Mouse (Mus musculus) urinary bladder, postnatal 25 days (tissue): ENCODE data around the gene Esr1.
"Not testable (repeated sequence)": the region's sequence is repeated elsewhere in the genome, so short reads cannot be mapped to it uniquely, and the experiment has no call there.

Experiments used
- DNase-seq: peaks from one replicate; pipeline ENCODE4 v3.0.0; 2022; ENCODE audit warnings: low spot score

Esr1 gene

DNA sequence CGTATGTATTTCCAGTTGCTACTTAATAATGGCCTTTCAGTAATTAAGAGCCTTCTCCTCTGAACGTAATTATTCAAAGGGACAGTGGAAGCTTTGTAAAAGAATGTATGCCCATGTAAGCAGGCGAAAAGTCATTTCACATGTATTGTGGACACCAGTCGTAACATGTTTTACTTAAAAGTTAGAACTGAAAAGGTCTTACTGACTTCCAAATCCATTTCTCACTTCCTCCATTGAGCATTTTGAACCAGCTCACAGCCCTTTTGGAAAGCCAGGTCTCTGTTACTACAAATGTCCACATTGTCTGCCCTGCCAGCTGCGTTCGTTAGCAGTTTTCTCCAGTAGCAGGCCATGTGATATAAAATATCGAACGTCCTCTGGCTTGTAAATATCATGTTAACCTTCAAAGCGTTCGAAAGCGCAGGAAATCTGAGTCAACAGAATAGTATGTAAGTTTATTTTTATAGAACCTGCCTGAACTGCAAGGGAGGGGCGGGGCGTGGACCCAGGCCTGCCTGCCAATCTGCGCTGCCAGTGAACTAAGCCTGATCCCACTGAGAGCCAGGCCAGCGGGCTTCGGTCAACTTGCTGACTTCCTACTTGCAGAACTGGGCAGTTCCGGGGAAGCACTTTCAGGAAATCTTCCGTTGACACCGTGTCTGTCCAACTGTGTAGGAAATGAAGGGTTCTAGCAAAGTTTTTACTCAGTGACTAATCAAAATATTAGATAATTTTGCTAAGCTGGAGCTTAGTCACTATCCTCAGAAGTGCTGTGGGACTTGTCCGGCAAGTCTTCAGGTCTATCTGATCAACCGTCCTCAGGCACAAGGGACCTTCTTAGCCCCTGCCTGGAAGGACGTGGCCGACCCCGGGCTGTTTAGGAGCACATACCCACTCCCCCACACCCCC lies 9.5 kb downstream of the Esr1 start:
- peak; percentile 73 for DNase-seq

DNA sequence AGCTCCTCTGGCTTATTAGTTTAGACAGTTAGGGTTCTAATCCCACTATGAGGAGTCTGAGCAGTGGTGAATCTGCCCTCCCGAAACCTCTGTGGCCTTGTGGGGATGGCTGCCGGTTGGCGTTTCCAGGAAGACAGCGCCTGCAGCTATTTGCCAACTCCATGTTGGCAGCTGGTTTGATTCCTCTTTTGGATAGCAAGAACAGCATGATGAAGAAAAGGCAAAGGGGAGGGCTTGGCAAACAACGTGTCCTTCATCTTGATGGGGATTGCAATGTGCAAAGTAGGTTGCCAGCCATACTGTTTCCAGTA lies 10.1 kb downstream of the Esr1 start:
- no peak for DNase-seq

DNA sequence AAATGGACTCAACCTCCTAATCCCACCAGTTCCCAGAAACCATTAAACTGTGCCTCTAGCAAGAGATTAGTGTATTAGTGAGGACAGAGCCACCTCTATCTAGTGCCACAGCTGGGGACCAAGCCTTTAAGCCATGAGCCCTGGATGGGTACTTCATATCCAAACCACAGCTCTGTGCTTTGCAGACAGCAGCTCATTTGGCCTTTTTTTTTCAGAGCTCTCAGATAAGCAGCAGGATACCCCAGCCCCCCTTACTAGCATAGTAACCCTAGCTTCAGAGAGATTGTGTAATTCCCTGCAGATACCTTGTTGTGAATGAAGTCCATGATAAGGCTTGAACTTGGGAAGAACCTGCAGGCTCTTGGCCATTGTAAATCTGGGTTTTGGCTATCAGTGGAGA lies 11.9 kb downstream of the Esr1 start:
- no peak for DNase-seq

DNA sequence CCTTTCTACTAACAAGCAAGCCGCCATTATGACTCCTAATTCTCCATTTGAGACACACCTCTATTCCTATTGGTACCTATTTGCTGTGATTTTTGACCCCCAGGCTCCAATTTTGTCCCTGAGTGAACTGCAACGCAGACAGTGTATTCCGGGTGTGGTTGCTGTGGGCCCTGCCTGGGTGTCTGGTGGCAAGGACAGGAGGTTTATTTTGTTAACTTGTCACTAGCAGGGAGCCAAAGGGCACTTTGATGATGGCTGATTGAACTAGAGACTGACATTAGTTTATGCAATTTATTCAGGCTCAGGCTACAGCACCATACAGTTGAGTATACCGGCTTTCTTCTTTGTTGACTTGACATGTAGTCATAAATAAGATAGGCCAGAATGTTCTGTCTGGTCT lies 13.2 kb downstream of the Esr1 start:
- no peak for DNase-seq

DNA sequence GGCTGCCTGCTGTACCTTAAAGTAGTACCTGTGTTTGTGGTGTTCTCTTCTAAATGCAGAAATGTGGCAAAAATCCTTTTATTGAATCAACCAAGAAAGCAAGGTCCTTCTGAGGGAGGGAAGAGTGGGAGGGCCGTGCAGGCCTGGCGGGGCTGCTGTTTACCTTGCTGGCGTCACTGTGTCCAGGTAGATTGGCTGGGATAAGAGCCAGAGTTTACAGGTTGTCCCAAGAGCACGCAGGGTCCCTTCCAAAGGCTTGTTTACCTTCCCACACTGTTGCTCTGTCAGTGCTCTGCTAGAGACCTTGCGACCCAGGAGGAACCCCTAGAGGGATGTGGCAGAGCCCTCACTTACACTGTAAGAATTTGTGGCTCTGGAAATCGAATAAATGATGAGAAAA lies 13.9 kb downstream of the Esr1 start:
- DNase-seq: no peak

DNA sequence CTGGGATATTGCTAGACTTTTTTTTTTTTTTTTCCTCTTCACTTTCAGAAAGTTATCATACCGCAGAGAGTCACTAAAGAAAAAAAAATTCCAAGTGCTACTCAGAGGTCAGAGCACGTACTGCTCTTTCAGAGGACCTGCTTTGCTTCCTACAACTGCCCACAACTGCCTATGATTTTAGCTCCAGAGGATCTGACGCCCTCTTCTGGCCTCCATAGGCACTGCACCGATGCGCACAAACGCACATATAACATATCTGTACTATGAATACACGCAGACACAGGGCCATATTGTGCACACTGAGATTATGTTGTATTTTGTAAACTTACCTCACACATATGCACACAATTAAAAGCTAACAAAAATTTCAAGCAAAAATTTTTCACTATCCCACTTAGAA lies 15.0 kb downstream of the Esr1 start:
- no peak for DNase-seq

DNA sequence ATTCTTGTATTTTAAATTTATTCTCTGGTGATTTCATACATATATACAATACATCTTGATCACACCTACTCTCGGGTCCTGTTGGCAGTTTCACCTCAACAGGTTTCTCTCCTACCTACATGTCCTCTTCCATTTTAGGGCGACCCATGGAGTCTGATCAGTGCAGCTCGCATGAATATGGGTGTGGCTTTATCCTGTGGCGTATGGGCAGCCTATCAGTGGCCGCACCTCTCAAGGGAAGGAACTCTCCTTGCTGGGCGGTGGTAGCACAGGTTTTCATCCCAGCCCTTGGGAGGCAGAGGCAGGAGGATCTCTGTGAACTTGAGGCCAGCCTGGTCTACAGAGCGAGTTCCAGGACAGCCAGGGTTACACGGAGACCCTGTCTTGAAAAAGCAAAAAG lies 15.6 kb downstream of the Esr1 start:
- DNase-seq: no peak

DNA sequence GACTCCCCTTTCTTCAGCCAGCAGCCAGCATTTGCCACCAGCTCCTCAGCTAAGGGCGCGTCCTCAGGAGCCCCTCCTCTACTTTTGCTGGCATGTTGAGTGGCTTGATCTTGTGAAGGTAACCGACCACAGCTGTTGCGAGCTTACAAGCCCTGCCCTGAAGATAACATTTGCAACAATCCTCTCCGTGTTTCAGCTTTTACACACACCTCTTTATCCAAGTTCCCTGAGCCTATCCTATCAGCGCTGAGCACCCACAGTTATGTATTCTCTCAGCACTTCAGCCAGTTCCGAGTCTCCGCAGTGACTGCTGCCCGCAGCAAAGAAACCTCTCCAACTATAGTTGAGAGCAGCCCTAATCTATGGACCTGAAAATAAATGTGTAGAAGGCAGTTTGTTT lies 16.0 kb downstream of the Esr1 start:
- no peak for DNase-seq

DNA sequence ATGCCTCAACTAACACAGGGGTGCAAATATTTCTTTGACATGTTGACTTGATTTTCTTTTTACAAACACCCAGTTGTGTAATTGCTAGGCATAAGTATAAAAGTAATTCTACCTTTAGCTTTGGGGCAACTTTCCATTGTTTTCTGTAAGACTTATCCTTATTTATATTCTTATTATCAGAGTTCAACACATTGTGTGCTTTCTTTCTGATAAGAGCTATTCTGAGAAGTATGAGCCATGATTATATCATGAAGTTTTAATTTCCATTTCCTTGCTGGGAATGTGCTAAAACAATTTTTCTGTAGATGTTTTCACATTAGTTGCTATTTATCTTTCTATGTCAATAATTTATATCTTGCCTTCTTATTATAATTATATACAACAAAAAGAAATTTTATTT lies 17.9 kb downstream of the Esr1 start:
- no peak for DNase-seq

DNA sequence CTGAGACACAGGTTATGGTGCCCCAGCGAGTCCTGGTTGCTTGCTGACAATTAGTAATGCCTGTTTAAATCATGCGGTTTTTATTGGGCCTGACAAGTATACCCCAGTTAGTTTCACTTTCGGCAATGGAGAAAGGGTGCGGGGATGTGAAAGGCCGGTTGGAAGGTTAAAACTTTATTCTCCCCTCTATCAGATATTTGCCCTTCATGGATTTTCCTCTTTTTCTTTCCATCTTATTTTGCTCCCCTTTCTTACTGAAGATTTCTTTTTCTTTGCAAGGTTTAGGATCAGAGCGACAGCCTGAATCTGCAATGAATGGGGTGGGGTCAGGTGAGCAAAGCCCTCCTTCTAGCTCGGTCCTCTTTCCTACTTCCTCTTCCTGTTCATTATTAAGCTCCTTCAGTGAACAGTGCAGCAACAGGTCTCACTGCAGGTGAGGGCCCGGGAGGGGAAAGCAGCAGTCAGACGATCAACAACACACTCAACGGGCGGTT lies 20.9 kb downstream of the Esr1 start:
- no peak for DNase-seq

DNA sequence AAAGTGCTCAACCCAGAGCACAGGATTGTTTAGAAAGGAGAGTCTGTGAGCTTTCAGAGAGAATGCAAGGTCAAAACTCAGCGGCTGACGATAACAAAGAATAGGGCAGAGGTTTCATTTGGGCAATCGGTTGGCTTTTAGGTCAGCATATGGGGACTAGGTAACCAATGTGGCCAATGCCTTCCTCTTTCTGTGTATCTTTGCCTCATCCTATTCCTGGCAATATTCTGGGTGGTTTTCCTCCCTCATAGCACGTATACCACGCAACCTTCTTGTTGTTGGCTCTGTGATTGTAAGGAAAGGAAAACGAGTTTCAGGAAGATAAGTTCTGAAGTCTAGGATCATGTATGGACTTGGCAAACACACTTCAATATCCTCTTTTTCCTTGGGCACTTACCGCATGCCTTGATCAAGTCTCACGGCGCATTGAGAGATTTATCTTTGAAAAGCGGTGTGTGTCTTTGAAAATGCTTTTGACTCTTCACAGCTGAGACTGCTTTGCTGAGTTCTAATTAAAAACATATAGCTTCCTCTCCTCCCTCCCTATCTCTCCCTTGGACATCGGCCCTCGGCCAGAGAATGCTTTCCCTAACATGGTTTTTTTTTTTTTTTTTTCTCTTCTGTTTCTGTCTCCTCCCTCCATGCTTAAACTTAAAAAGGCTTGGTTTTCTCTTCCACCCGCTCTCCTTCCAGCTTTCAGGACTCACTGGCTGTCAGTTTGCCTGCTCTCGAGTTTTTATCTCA lies 22.1 kb downstream of the Esr1 start:
- DNase-seq: no peak

DNA sequence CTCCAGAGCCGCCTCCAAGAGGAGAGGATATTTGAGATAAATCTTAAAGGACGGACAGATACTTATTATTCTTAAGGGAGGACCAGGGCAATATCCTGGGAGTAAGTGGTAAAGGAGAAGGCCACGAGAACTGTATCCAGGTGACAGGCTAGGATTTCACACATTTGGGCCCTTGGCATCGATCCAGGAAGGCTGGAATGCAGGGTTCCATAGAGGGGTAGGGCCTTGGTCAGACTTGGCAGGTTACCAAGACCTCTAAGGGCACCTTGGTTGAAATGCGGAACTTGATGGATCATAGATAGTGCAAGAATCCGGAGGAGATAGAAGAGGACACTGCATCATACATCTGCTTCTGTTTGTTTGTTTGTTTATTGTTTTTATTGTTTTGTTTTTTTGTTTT lies 24.3 kb downstream of the Esr1 start:
- DNase-seq: no peak

DNA sequence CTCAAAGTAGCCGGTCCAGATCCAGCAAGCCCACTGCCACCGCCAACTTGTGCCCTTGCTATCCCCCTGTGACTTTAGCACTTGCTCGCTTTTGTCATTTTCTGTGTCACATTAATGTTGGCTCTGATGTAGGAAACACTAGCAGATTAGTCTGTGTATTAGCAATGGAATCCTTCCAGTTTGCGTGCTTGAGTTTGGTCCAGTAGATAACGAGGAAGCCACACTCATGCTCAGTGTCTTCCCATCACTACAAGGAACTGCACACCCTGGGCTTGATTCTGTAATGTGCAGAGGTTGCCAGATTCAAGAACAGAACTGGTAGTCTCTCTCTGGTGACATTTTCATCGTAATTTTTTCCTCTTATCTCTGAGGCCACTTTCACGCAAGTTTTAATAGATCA lies 34.7 kb downstream of the Esr1 start:
- DNase-seq: no peak

DNA sequence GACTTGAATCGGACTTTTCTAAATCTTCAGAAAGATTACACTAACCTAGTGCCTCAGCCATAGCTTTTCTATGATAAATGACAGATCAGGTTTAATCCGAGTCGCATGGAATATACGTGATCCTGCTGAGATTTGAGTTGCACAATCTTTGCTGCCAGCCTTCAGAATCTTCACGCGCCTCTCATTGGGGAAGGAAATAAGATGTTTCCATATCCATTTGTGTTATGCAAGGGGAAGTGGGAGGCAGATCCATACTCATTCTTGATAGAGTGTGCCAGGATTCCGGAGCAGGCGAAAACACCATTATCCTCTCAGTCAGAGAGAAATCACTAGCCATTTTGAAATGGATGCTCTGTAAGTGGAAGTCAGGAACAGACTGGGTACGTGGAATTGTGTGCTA lies 35.5 kb downstream of the Esr1 start:
- DNase-seq: no peak

DNA sequence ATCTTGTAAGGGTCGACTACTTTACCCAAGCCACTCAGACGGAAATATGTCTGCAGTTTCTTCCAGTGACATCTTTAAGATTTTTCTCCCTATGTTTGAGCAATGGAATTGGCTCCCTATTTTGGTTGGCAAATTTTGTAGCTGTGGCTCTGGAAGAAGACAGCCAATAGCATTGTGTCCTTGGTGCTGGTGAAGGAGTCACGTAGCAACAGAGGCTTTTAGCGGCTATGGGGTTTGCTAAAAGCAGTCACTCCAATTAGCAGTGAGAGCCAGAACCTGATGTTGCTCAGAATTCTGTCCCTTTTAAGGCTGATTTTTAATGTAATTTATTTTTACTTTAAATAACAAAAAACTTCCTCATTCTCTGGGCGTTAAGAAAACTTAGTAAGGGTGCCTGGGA lies 54.0 kb downstream of the Esr1 start:
- DNase-seq: no peak

DNA sequence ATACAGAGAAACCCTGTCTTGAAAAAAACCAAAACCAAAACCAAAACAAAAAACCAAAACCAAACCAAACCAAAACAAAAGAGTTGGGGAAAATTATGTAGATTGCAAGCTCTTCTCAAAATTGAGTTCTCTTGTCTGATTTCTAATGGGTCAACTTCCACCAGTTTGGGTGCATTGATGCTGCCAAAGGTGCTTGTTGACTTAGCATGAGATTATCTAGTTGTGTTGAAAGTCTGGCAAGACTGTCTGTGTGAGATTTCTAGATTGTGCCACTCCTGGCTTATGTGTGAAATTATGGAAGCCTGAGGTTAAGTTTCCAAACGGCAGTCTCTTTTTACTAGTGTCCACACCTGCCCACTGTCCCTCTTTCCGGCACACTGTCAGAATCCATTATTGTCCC lies 55.6 kb downstream of the Esr1 start:
- no peak for DNase-seq

DNA sequence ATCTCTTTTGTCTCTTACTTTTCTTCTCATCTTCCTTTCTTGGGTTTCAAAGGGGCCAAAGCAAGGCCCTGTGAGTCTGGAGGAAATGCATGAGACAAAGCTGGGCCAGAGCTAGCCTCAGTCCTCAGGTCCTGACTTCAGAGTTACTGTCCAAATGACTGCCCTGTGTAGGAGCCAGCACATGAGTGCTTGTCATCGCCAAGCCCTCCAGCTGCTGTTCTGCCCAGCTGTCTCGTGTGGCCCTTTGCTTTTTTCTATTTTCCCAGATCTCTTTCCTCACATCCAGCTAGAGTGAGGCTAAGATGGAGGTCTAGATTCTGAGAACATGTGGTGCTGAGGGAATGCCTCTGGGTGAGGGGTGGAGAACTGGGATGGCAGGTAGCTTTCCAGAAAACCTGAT lies 58.7 kb downstream of the Esr1 start:
- DNase-seq: no peak

DNA sequence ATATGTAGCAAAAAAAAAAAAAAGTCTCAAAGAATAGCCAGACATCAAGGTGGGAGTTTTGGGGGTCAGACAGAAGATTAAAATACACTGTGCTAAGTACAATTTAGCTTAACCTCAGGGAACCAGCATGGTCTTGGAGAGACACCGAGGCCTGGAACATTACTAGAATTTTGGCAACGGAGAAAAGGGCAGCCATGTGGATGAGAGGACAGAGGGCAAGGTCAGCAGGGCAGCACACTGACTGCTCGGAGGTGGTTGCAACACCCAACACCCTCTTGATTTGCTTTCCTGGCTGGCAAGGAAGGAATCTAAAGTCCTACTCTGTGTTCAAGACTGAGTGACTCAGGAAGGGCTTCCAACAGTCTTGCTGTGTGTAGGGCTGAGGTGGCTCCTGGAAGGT lies 60.5 kb downstream of the Esr1 start:
- no peak for DNase-seq

DNA sequence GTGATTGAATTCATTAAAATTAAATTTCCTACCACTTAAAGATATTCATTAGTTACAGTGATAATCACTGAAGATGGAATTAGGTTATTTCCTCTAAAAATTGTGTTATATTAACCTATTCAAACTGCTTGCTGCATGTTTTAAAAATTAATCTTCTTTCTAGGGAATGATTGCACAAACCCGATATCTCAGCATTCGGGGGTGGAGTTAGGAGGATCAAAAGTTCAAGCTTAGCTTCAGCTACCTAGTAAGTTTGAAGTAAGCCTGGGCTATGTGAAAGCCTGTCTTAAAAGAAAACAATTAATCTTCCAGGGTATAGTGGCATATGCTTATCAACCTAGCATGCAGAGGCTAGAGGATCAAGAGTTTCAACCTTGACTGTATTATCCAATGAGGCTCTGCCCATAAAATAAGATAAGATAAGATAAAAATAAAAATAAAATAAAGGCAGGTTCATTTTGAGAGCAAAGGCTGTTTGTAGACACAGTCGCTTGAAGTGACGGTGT lies 62.0 kb downstream of the Esr1 start:
- no peak for DNase-seq

DNA sequence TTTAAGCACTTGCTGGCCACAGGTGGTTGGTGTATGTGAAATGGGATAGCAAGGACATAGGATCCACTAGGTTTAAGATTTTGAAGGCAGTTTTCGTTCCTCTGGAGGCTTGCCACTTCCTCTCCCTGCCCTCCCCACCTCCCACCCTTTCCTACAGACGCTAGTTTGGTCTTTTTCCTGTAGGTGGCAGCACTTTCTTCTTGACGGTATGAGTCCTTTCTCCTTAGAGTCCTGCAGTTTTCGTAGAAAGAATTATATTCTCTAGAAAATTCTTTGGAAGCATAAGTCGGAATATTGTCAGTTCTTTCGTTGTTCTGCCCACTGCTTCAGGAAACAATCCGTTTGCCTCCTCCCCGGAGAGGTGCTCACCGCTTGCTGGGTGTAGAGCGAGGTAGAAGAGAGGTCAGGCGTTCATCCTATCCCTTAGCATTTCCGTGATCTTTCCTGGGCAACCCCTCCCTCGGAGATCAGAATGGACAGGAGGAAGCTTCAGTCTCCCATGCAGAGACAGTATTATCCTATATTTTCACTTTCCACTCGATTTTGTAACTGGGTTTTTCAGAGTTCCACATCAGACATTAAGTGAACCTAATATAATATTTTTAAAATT lies 63.7 kb downstream of the Esr1 start:
- DNase-seq: not testable (repeated sequence)

DNA sequence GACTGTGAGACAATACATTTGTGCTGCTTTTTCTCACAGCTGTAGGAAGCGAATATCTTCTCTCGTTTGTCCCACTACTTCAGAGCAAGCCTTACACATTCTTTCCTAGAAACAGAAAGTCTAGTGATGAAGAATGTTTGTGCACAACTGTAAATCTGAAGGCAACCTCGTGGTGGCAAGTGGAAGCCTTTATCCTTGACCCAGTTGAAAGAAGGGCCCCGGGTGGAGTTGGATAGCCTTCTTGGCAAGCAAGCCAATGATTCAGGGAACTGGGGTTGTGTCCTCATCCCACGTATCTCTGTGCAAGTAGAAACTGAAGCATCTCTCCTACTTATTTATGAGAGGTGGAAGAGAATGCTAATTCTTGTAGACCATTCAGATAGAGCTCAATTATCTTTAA lies 71.7 kb downstream of the Esr1 start:
- no peak for DNase-seq

DNA sequence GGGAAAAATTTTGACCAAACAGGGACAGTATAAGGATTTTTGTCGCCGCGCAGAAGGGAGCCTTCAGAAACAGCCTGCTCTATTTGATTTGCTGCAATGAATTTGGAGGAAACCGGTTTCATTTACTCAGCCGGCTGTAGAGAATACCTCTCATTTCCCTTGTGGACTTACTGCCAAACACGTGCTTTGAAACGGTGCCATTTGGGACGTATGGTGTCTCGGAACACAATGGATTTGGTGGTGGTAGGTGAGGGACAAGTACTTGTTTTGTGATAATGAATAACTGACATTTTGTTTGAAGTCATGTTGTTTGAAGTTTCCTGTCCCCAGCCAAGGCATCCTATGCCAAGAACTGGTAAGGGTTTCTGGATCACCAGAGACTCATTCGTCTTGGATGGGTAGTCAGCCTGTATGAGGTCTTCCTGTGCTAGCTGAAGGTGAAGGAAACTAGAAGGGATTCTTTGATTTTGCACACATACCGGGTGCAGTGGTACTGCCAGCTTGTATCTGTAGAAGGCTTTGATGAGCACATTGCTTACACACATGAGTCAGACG lies 72.4 kb downstream of the Esr1 start:
- DNase-seq: no peak
